Mouse (Mus musculus) megakaryocyte, embryonic 14.5 days (primary cell): Measurements from ENCODE around the gene D130052B06Rik.

Source experiments
- FLI1 ChIP-seq: IDR thresholded peaks from 2 replicates; pipeline ENCODE4 v1.6.1; 2012; ENCODE audit warnings: low read length, inconsistent platforms, mixed read lengths
- GATA1 ChIP-seq: IDR thresholded peaks from 3 replicates; pipeline ENCODE4 v1.6.1; 2012; ENCODE audit warnings: mixed read lengths, low read length, inconsistent platforms, borderline replicate concordance

DNA sequence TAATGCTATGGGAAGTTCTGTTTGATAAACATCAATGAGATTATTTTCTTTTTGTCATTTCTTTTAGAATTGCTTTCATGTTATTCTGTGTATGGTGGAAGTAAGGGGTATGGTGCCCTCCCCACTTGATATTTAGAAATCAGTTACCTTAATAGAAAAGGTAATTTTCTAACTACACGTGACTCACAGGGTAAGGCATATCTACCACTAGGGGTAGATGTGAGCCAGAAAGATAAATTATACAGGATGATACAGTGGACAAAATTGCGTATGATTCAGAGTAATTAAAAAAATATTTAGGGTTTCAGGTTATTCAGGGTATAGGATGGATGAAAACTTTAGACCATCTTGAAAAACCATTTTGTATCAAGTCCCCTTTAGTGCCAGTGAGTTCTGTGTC, 50.3 kb downstream of the D130052B06Rik start:
- TF ChIP-seq GATA1 = no peak
- TF ChIP-seq FLI1 = no peak
